Mouse (Mus musculus) small intestine, adult 2 months (tissue): ENCODE measurements around the gene Armc7.

Source experiments
- CTCF ChIP-seq: fragments of 200-500 bp; IDR thresholded peaks from 2 replicates; pipeline ENCODE4 v1.5.1; 2012; ENCODE audit warnings: low read depth, mild to moderate bottlenecking, control low read depth, inconsistent platforms, low read length, moderate library complexity, mixed read lengths; ENCODE audit not compliant: insufficient replicate concordance, insufficient read length; ENCODE audit errors: extremely low read depth
- POLR2A ChIP-seq: fragments of 200-500 bp; IDR thresholded peaks from 2 replicates; pipeline ENCODE4 v1.6.1; 2012; ENCODE audit warnings: low read depth, mild to moderate bottlenecking, control low read depth, inconsistent platforms, low read length, moderate library complexity

GRCm38 (mm10) chr11:115439906-115440595, 35.4 kb upstream of the Armc7 start, which contains the start of gene Trim80:
- no peak for TF ChIP-seq CTCF
- no peak for TF ChIP-seq POLR2A
